Mouse (Mus musculus) megakaryocyte, embryonic 14.5 days (primary cell): ENCODE results near the gene Il2ra.

Source experiments
- FLI1 ChIP-seq: IDR thresholded peaks from 2 replicates; pipeline ENCODE4 v1.6.1; 2012; ENCODE audit warnings: low read length, inconsistent platforms, mixed read lengths
- GATA1 ChIP-seq: IDR thresholded peaks from 3 replicates; pipeline ENCODE4 v1.6.1; 2012; ENCODE audit warnings: mixed read lengths, low read length, inconsistent platforms, borderline replicate concordance

- no peak for TF ChIP-seq GATA1
- TF ChIP-seq FLI1, result no peak
Measured at GRCm38 (mm10) chr2:11625890-11626289, 16.7 kb upstream of the Il2ra start, which contains the start of gene Gm17490.
